Mouse (Mus musculus): Measurements from ENCODE around the gene Zbtb42. TPM values are rescaled to one million over a fixed set of nuclear protein-coding genes. Genes with fewer than 3 reads are reported as not detected.

Zbtb42 gene
- polyA plus RNA-seq, 1 experiment from 2014 or later, result 2.3 TPM

GRCm38 (mm10) chr12:112653157-112653824, 25.3 kb upstream of the Zbtb42 start:
- WGBS, result 63% methylated on average over 7 of the region's 7 CpGs
- Histone ChIP-seq H3K9me3 (replicated peaks; ENCODE audit: control insufficient read depth, low read length) (no peaks in the 10 kb centered on the region), H3K9ac (replicated peaks; ENCODE audit: low read length) (no peak overlapping the region), H3K4me2 (ENCODE audit: low read depth, low read length) (no peak overlapping the region), H3K4me1 (ENCODE audit: control insufficient read depth, insufficient read depth, low read length) (no peaks in the 10 kb centered on the region), H3K36me3 (replicated peaks; ENCODE audit: control insufficient read depth, insufficient read depth, low read depth, low read length) (peaks cover 20% of the 10 kb centered on the region), H3K27me3 (ENCODE audit: control insufficient read depth, insufficient read depth, low read length) (no peaks in the 10 kb centered on the region), H3K27ac (replicated peaks; ENCODE audit: low read depth, low read length) (no peak overlapping the region), H3K4me3 (ENCODE audit: low read depth, low read length) (no peak overlapping the region)
- DNase-seq (ENCODE audit: low spot score) (peak; percentile 88), ATAC-seq (replicated peaks; ENCODE audit: insufficient number of reproducible peaks, low FRiP score, low TSS enrichment, low read depth) (0 out of 2 replicates have a peak, but pooled peaks have one; percentile 30)

GRCm38 (mm10) chr12:112654076-112654475, 24.6 kb upstream of the Zbtb42 start:
- no peak overlapping the region for H3K4me3 ChIP-seq (ENCODE audit: low read depth, low read length)
- 80% methylated on average over 5 of the region's 5 CpGs for WGBS
- H3K4me1 ChIP-seq (ENCODE audit: control insufficient read depth, insufficient read depth, low read length), result no peaks in the 10 kb centered on the region
- peaks cover 24% of the 10 kb centered on the region for H3K36me3 ChIP-seq (replicated peaks; ENCODE audit: control insufficient read depth, insufficient read depth, low read depth, low read length)
- H3K4me2 ChIP-seq (ENCODE audit: low read depth, low read length), result no peak overlapping the region
- no peaks in the 10 kb centered on the region for H3K27me3 ChIP-seq (ENCODE audit: control insufficient read depth, insufficient read depth, low read length)
- no peaks in the 10 kb centered on the region for H3K9me3 ChIP-seq (replicated peaks; ENCODE audit: control insufficient read depth, low read length)
- ATAC-seq (replicated peaks; ENCODE audit: insufficient number of reproducible peaks, low FRiP score, low TSS enrichment, low read depth), result no peak
- no peak for DNase-seq (ENCODE audit: low spot score)
- no peak overlapping the region for H3K27ac ChIP-seq (replicated peaks; ENCODE audit: low read depth, low read length)
- H3K9ac ChIP-seq (replicated peaks; ENCODE audit: low read length), result no peak overlapping the region

- Histone ChIP-seq H3K9me3 (replicated peaks; ENCODE audit: control insufficient read depth, low read length) (no peaks in the 10 kb centered on the region), H3K4me3 (ENCODE audit: low read depth, low read length) (no peak overlapping the region), H3K27ac (replicated peaks; ENCODE audit: low read depth, low read length) (no peak overlapping the region), H3K36me3 (replicated peaks; ENCODE audit: control insufficient read depth, insufficient read depth, low read depth, low read length) (peaks cover 40% of the 10 kb centered on the region), H3K4me1 (ENCODE audit: control insufficient read depth, insufficient read depth, low read length) (peaks cover 2% of the 10 kb centered on the region; the same call in 1 of the 2 replicates), H3K27me3 (ENCODE audit: control insufficient read depth, insufficient read depth, low read length) (no peaks in the 10 kb centered on the region), H3K9ac (replicated peaks; ENCODE audit: low read length) (no peak overlapping the region), H3K4me2 (ENCODE audit: low read depth, low read length) (no peak overlapping the region)
- WGBS, result 96% methylated on average over 7 of the region's 7 CpGs
- DNase-seq (ENCODE audit: low spot score) (no peak), ATAC-seq (replicated peaks; ENCODE audit: insufficient number of reproducible peaks, low FRiP score, low TSS enrichment, low read depth) (no peak)
These were observed 20.0 kb upstream of the Zbtb42 start for GRCm38 (mm10) chr12:112658619-112659018.

GRCm38 (mm10) chr12:112659109-112659508, 19.5 kb upstream of the Zbtb42 start:
- Histone ChIP-seq H3K9me3 (replicated peaks; ENCODE audit: control insufficient read depth, low read length) (no peaks in the 10 kb centered on the region), H3K36me3 (replicated peaks; ENCODE audit: control insufficient read depth, insufficient read depth, low read depth, low read length) (peaks cover 40% of the 10 kb centered on the region), H3K27me3 (ENCODE audit: control insufficient read depth, insufficient read depth, low read length) (no peaks in the 10 kb centered on the region), H3K4me3 (ENCODE audit: low read depth, low read length) (no peak overlapping the region), H3K4me2 (ENCODE audit: low read depth, low read length) (no peak overlapping the region), H3K9ac (replicated peaks; ENCODE audit: low read length) (no peak overlapping the region), H3K27ac (replicated peaks; ENCODE audit: low read depth, low read length) (no peak overlapping the region), H3K4me1 (ENCODE audit: control insufficient read depth, insufficient read depth, low read length) (peaks cover 2% of the 10 kb centered on the region; the same call in 1 of the 2 replicates)
- ATAC-seq (replicated peaks; ENCODE audit: insufficient number of reproducible peaks, low FRiP score, low TSS enrichment, low read depth) (no peak), DNase-seq (ENCODE audit: low spot score) (no peak)
- 75% methylated on average over 6 of the region's 6 CpGs for WGBS

- H3K27me3 ChIP-seq (ENCODE audit: control insufficient read depth, insufficient read depth, low read length), result no peaks in the 10 kb centered on the region
- DNase-seq (ENCODE audit: low spot score) (peak; percentile 65), ATAC-seq (replicated peaks; ENCODE audit: insufficient number of reproducible peaks, low FRiP score, low TSS enrichment, low read depth) (peak; percentile 15; the same call in 1 of the 2 replicates)
- H3K4me1 ChIP-seq (ENCODE audit: control insufficient read depth, insufficient read depth, low read length), result peaks cover 2% of the 10 kb centered on the region; the same call in 1 of the 2 replicates
- no peak overlapping the region for H3K4me3 ChIP-seq (ENCODE audit: low read depth, low read length)
- no peak overlapping the region; the same call in 1 of the 2 replicates for H3K4me2 ChIP-seq (ENCODE audit: low read depth, low read length)
- peaks cover 32% of the 10 kb centered on the region for H3K36me3 ChIP-seq (replicated peaks; ENCODE audit: control insufficient read depth, insufficient read depth, low read depth, low read length)
- 51% methylated on average over 5 of the region's 5 CpGs for WGBS
- no peak overlapping the region for H3K9ac ChIP-seq (replicated peaks; ENCODE audit: low read length)
- no peaks in the 10 kb centered on the region for H3K9me3 ChIP-seq (replicated peaks; ENCODE audit: control insufficient read depth, low read length)
- H3K27ac ChIP-seq (replicated peaks; ENCODE audit: low read depth, low read length), result 0 out of 2 replicates have a peak overlapping the region, but pooled peaks have one; percentile 9
These were observed 17.9 kb upstream of the Zbtb42 start for GRCm38 (mm10) chr12:112660576-112661326.

- H3K36me3 ChIP-seq (replicated peaks; ENCODE audit: control insufficient read depth, insufficient read depth, low read depth, low read length), result peaks cover 32% of the 10 kb centered on the region
- no peak for ATAC-seq (replicated peaks; ENCODE audit: insufficient number of reproducible peaks, low FRiP score, low TSS enrichment, low read depth)
- H3K9ac ChIP-seq (replicated peaks; ENCODE audit: low read length), result no peak overlapping the region
- 96% methylated on average over 3 of the region's 3 CpGs for WGBS
- no peak overlapping the region for H3K4me3 ChIP-seq (ENCODE audit: low read depth, low read length)
- no peaks in the 10 kb centered on the region for H3K9me3 ChIP-seq (replicated peaks; ENCODE audit: control insufficient read depth, low read length)
- H3K27ac ChIP-seq (replicated peaks; ENCODE audit: low read depth, low read length), result no peak overlapping the region
- H3K4me2 ChIP-seq (ENCODE audit: low read depth, low read length), result no peak overlapping the region
- no peak for DNase-seq (ENCODE audit: low spot score)
- H3K4me1 ChIP-seq (ENCODE audit: control insufficient read depth, insufficient read depth, low read length), result peaks cover 2% of the 10 kb centered on the region; the same call in 1 of the 2 replicates
- H3K27me3 ChIP-seq (ENCODE audit: control insufficient read depth, insufficient read depth, low read length), result no peaks in the 10 kb centered on the region
These were observed 17.4 kb upstream of the Zbtb42 start for GRCm38 (mm10) chr12:112661327-112661605.

GRCm38 (mm10) chr12:112661851-112662250, 16.8 kb upstream of the Zbtb42 start:
- ATAC-seq (replicated peaks; ENCODE audit: insufficient number of reproducible peaks, low FRiP score, low TSS enrichment, low read depth) (no peak), DNase-seq (ENCODE audit: low spot score) (no peak)
- Histone ChIP-seq H3K27me3 (ENCODE audit: control insufficient read depth, insufficient read depth, low read length) (no peaks in the 10 kb centered on the region), H3K4me3 (ENCODE audit: low read depth, low read length) (no peak overlapping the region), H3K36me3 (replicated peaks; ENCODE audit: control insufficient read depth, insufficient read depth, low read depth, low read length) (peaks cover 30% of the 10 kb centered on the region), H3K9ac (replicated peaks; ENCODE audit: low read length) (no peak overlapping the region), H3K4me2 (ENCODE audit: low read depth, low read length) (no peak overlapping the region), H3K9me3 (replicated peaks; ENCODE audit: control insufficient read depth, low read length) (no peaks in the 10 kb centered on the region), H3K4me1 (ENCODE audit: control insufficient read depth, insufficient read depth, low read length) (peaks cover 2% of the 10 kb centered on the region; the same call in 1 of the 2 replicates), H3K27ac (replicated peaks; ENCODE audit: low read depth, low read length) (no peak overlapping the region)
- WGBS, result 87% methylated on average over 9 of the region's 9 CpGs

- H3K36me3 ChIP-seq (replicated peaks; ENCODE audit: control insufficient read depth, insufficient read depth, low read depth, low read length), result peaks cover 22% of the 10 kb centered on the region
- H3K27ac ChIP-seq (replicated peaks; ENCODE audit: low read depth, low read length), result no peak overlapping the region; the same call in 1 of the 2 replicates
- H3K9ac ChIP-seq (replicated peaks; ENCODE audit: low read length), result no peak overlapping the region
- no peak overlapping the region for H3K4me2 ChIP-seq (ENCODE audit: low read depth, low read length)
- H3K4me1 ChIP-seq (ENCODE audit: control insufficient read depth, insufficient read depth, low read length), result peaks cover 2% of the 10 kb centered on the region; the same call in 1 of the 2 replicates
- H3K27me3 ChIP-seq (ENCODE audit: control insufficient read depth, insufficient read depth, low read length), result no peaks in the 10 kb centered on the region
- H3K9me3 ChIP-seq (replicated peaks; ENCODE audit: control insufficient read depth, low read length), result no peaks in the 10 kb centered on the region
- ATAC-seq (replicated peaks; ENCODE audit: insufficient number of reproducible peaks, low FRiP score, low TSS enrichment, low read depth) (no peak), DNase-seq (ENCODE audit: low spot score) (no peak)
- 94% methylated on average over 11 of the region's 11 CpGs for WGBS
- H3K4me3 ChIP-seq (ENCODE audit: low read depth, low read length), result no peak overlapping the region
These were observed 15.3 kb upstream of the Zbtb42 start for GRCm38 (mm10) chr12:112663303-112663702.
